Mouse (Mus musculus) limb, embryonic 14.5 days (tissue): Measurements from ENCODE around the gene Prap1. TPM values are rescaled to one million over a fixed set of nuclear protein-coding genes. Genes with fewer than 3 reads are reported as not detected.

Experiments
- ATAC-seq: fragments of 200-750 bp; cut with Nextera tagmentation; 2 replicates; pipeline ENCODE4 v1.8.0; 2017; ENCODE audit warnings: low read depth, moderate number of reproducible peaks, moderate TSS enrichment; ENCODE audit not compliant: low FRiP score
- DNase-seq: peaks from one replicate; pipeline ENCODE4 v3.0.0-alpha.2; 2015; ENCODE audit warnings: low spot score
- H3K27ac ChIP-seq: fragments of 300-500 bp; sonication (generic); replicated peaks from 2 replicates; pipeline ENCODE4 v1.5.1; 2014; ENCODE audit warnings: low read depth, mild to moderate bottlenecking, low read length, moderate library complexity, mixed read lengths
- H3K27me3 ChIP-seq: fragments of 300-500 bp; sonication (generic); 2 replicates; pipeline ENCODE4 v1.6.1; 2014; ENCODE audit warnings: low read length, mixed read lengths; ENCODE audit not compliant: control insufficient read depth, insufficient read depth
- H3K36me3 ChIP-seq: fragments of 300-500 bp; sonication (generic); 2 replicates; pipeline ENCODE4 v1.6.1; 2014; ENCODE audit warnings: mild to moderate bottlenecking, low read length, moderate library complexity, mixed read lengths; ENCODE audit not compliant: control insufficient read depth, insufficient read depth
- H3K4me1 ChIP-seq: fragments of 300-500 bp; sonication (generic); 2 replicates; pipeline ENCODE4 v1.6.1; 2014; ENCODE audit warnings: antibody characterized with exemption, low read length, mixed read lengths; ENCODE audit not compliant: control insufficient read depth, insufficient read depth
- H3K4me2 ChIP-seq: fragments of 300-500 bp; sonication (generic); replicated peaks from 2 replicates; pipeline ENCODE4 v1.6.1; 2014; ENCODE audit warnings: low read depth, mild to moderate bottlenecking, low read length, moderate library complexity; ENCODE audit not compliant: severe bottlenecking
- H3K4me3 ChIP-seq: fragments of 300-500 bp; sonication (generic); replicated peaks from 2 replicates; pipeline ENCODE4 v1.5.1; 2014; ENCODE audit warnings: low read length
- H3K9ac ChIP-seq: fragments of 300-500 bp; sonication (generic); 2 replicates; pipeline ENCODE4 v1.6.1; 2014; ENCODE audit warnings: mild to moderate bottlenecking, low read depth, low read length, moderate library complexity; ENCODE audit not compliant: severe bottlenecking
- H3K9me3 ChIP-seq: fragments of 300-500 bp; sonication (generic); 2 replicates; pipeline ENCODE4 v1.6.1; 2016; ENCODE audit warnings: low read length; ENCODE audit not compliant: control insufficient read depth
- POLR2A ChIP-seq: fragments of 200-500 bp; IDR thresholded peaks from 2 replicates; pipeline ENCODE4 v1.8.0; 2012; ENCODE audit warnings: inconsistent platforms, mild to moderate bottlenecking, moderate library complexity, borderline replicate concordance; ENCODE audit not compliant: insufficient read depth, insufficient read length; ENCODE audit errors: extremely low read depth
- WGBS: fragments of 180-500 bp; shearing (Covaris S2); extraction: QIAGEN DNeasy Blood & Tissue Kit; methylation state at CpG from one replicate; pipeline ENCODE4 v1.1.7; 2014; 5-methylcytosine and 5-hydroxymethylcytosine counted together
- polyA plus RNA-seq, 2 experiments: library from polyadenylated mRNA; depleted of rRNA in 1 of 2; stranded (reverse) in 1 of 2; unstranded in 1 of 2; fragments of >200 nt; fragmentation: Nextera tagmentation in 1 of 2; extraction: Ambion mirVana in 1 of 2; gene quantifications; 2 replicates each; pipeline versions ENCODE4 v1.2.1 to v1.2.3; 2012 to 2014

The Prap1 gene
- polyA plus RNA-seq, 2 experiments = 0.33 to 0.80 TPM

GRCm38 (mm10) chr7:140090601-140091000 is 2.6 kb upstream of the Prap1 start:
- ATAC-seq = no peak
- WGBS = 75% methylated on average over 10 of the region's 10 CpGs
- H3K36me3 ChIP-seq = no peaks in the 10 kb centered on the region

DNA sequence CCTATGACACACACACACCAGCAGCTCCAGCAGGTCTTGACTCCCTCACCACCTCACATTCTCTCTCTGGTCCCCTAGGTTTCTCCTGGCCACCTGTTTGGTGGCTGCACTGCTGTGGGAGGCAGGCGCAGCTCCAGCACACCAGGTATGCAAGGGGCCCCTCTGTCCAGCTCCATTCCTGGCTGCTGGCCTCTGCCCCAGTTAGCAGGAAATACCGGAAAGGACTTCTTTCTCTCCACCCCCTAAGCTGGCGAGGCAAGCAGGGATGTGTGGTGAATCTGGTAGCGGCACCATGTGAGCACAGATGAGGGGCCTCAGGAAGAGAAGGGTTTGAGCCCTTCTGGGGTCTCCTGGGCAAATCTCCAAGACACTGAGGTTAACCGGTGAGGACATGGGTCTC is 1.8 kb downstream of the Prap1 start:
- TF ChIP-seq POLR2A = no peak

More at GRCm38 (mm10) chr7:140090601-140091000, 2.6 kb upstream of the Prap1 start:
- no peaks in the 10 kb centered on the region for H3K9me3 ChIP-seq
- no peaks in the 10 kb centered on the region for H3K4me1 ChIP-seq
- no peak for TF ChIP-seq POLR2A
- H3K4me2 ChIP-seq = no peak overlapping the region
- H3K27ac ChIP-seq = no peak overlapping the region
- H3K4me3 ChIP-seq = no peak overlapping the region
- no peak overlapping the region for H3K9ac ChIP-seq
- DNase-seq = no peak
- H3K27me3 ChIP-seq = no peaks in the 10 kb centered on the region

DNA sequence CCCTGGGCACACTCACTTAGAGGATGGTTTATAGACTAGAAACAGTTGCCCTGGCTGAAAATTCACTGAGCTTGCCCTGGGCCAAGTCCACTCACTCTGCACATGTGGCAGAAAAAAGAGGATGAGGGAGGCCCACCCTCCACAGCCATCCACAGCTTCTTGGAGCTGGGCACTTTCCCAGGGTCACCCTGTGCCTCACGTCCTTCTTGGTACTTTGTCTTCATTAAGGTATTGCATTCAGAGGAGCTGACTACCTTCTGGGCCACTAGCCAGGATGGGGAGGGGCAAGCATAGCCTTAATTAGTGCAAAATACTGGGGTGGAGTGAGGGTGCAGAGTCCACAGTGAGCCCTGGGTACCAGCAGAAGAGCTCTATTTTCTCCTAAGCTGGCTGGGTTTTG is 2.4 kb downstream of the Prap1 start:
- Histone ChIP-seq H3K9ac (no peak overlapping the region), H3K4me3 (no peak overlapping the region), H3K36me3 (no peaks in the 10 kb centered on the region), H3K4me1 (no peaks in the 10 kb centered on the region), H3K27me3 (no peaks in the 10 kb centered on the region), H3K4me2 (no peak overlapping the region), H3K27ac (no peak overlapping the region), H3K9me3 (no peaks in the 10 kb centered on the region)
- WGBS = 24% methylated on average over 1 of the region's 1 CpGs
- DNase-seq (no peak), ATAC-seq (no peak)
- no peak for TF ChIP-seq POLR2A

More for the DNA sequence above, 1.8 kb downstream of the Prap1 start:
- ATAC-seq (no peak), DNase-seq (no peak)
- Histone ChIP-seq H3K4me1 (no peaks in the 10 kb centered on the region), H3K27ac (no peak overlapping the region), H3K36me3 (no peaks in the 10 kb centered on the region), H3K9ac (no peak overlapping the region), H3K27me3 (no peaks in the 10 kb centered on the region), H3K4me3 (no peak overlapping the region), H3K9me3 (no peaks in the 10 kb centered on the region), H3K4me2 (no peak overlapping the region)
- 41% methylated on average over 5 of the region's 5 CpGs for WGBS

GRCm38 (mm10) chr7:140096055-140096454 is 2.9 kb downstream of the Prap1 start:
- Histone ChIP-seq H3K27me3 (no peaks in the 10 kb centered on the region), H3K9me3 (no peaks in the 10 kb centered on the region), H3K9ac (no peak overlapping the region), H3K4me2 (no peak overlapping the region), H3K4me3 (no peak overlapping the region), H3K36me3 (no peaks in the 10 kb centered on the region), H3K27ac (no peak overlapping the region), H3K4me1 (no peaks in the 10 kb centered on the region)
- ATAC-seq (no peak), DNase-seq (no peak)
- TF ChIP-seq POLR2A = no peak

GRCm38 (mm10) chr7:140098466-140098865 is 5.3 kb downstream of the Prap1 start:
- no peak for ATAC-seq
- Histone ChIP-seq H3K4me3 (no peak overlapping the region), H3K27me3 (no peaks in the 10 kb centered on the region), H3K9me3 (no peaks in the 10 kb centered on the region), H3K4me2 (no peak overlapping the region), H3K36me3 (no peaks in the 10 kb centered on the region), H3K4me1 (0 out of 2 replicates have a peak, but pooled peaks cover 3% of the 10 kb centered on the region), H3K9ac (no peak overlapping the region), H3K27ac (no peak overlapping the region)
- no peak for TF ChIP-seq POLR2A
- WGBS = 100% methylated on average over 1 of the region's 1 CpGs
- no peak for DNase-seq

DNA sequence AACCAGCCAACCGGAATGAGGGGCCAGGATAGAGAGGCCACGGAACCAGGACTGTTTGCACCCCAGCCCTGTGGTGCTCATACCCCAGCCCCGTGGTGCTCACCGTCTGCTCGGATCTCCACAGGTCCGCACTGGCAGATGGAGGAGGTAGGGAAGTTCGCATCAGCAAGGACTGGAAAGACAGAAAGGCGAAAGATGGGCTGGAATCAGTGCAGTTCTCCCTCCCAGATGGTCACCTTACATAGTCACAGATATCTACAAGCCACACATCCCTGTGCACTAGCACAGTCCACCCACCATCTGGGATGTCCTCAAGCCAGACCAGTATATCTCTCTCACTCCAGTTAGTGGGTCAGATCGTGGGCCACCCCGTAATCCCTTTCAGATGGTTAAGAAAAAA is 8.3 kb downstream of the Prap1 start:
- DNase-seq = no peak
- peak overlapping the region; percentile 42 for H3K4me3 ChIP-seq

More for the DNA sequence above, 8.3 kb downstream of the Prap1 start:
- Histone ChIP-seq H3K4me1 (0 out of 2 replicates have a peak, but pooled peaks cover 3% of the 10 kb centered on the region), H3K36me3 (peaks cover 13% of the 10 kb centered on the region), H3K9ac (peak overlapping the region; percentile 62; the same call in 1 of the 2 replicates), H3K27me3 (no peaks in the 10 kb centered on the region), H3K9me3 (no peaks in the 10 kb centered on the region), H3K4me2 (peak overlapping the region; percentile 76), H3K27ac (no peak overlapping the region)
- no peak for ATAC-seq
- no peak for TF ChIP-seq POLR2A
- 72% methylated on average over 10 of the region's 10 CpGs for WGBS
